Mouse (Mus musculus) layer of hippocampus, adult 2 months (tissue): Measurements from ENCODE around the gene Kank1. TPM values are rescaled to one million over a fixed set of nuclear protein-coding genes. Genes with fewer than 3 reads are reported as not detected.

ENCODE experiments used
- DNase-seq, 2 experiments: peaks; one replicate each; pipeline ENCODE4 v3.0.0; 2022; ENCODE audit warnings: low spot score in 2 of 2
- H3K27ac ChIP-seq: fragments of 200-600 bp; 2 replicates; pipeline ENCODE4 v1.8.1; 2022
- H3K4me3 ChIP-seq: fragments of 200-600 bp; 2 replicates; pipeline ENCODE4 v1.8.1; 2022; ENCODE audit warnings: mild to moderate bottlenecking
- CTCF ChIP-seq: fragments of 200-600 bp; conservative IDR thresholded peaks from 2 replicates; pipeline ENCODE4 v1.8.1; 2022; ENCODE audit warnings: antibody characterized with exemption, mild to moderate bottlenecking, moderate library complexity
- total RNA-seq, 2 experiments: library from RNA; stranded (reverse); gene quantifications; 2 replicates each; pipeline ENCODE4 v1.2.3; 2021

The Kank1 gene
- total RNA-seq, 2 experiments from 2014 or later: 18.5 to 20.1 TPM

DNA sequence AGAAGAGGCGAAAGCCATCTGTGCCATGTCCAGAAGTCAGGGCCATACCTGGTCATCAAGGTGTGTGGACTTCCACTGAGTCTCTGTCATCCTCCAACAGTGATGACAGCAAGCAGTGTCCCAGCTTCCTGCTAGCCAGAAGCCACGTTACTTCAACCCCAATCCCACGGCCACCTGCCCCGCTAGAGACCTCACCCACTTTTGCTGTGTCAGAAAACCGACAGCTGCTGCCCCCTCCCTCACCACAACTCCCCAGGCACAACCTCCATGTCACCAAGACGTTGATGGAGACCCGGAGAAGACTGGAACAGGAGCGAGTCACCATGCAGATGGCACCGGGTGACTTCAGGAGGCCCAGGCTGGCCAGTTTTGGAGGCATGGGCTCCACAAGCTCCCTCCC is 172.5 kb downstream of the Kank1 start:
- H3K27ac ChIP-seq: no peak overlapping the region
- H3K4me3 ChIP-seq: no peak overlapping the region
- no peak for TF ChIP-seq CTCF
- DNase-seq: no peak

DNA sequence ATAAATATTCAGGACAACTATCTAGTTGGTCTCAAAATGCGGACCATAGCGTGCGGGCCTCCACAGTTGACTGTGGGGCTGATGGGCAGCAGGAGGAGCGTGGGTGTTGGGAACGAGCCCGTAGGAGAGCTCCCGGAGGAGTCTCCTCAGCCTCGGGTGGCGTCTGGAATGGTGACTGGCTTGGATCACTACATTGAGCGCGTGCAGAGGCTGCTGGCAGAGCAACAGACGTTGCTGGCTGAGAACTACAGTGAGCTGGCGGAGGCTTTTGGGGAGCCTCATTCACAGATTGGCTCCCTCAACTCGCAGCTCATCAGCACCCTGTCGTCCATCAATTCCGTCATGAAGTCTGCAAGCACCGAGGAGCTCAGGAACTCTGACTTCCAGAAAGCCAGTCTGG is 174.6 kb downstream of the Kank1 start:
- Histone ChIP-seq H3K27ac (no peak overlapping the region), H3K4me3 (no peak overlapping the region; the same call in 1 of the 2 replicates)
- peak in 1 of 2 experiments; percentile 41 for DNase-seq
- TF ChIP-seq CTCF: no peak

- DNase-seq: no peak
- TF ChIP-seq CTCF: no peak
- H3K4me3 ChIP-seq: no peak overlapping the region
- H3K27ac ChIP-seq: no peak overlapping the region
These were observed 178.7 kb downstream of the Kank1 start for GRCm38 (mm10) chr19:25415448-25415847.

DNA sequence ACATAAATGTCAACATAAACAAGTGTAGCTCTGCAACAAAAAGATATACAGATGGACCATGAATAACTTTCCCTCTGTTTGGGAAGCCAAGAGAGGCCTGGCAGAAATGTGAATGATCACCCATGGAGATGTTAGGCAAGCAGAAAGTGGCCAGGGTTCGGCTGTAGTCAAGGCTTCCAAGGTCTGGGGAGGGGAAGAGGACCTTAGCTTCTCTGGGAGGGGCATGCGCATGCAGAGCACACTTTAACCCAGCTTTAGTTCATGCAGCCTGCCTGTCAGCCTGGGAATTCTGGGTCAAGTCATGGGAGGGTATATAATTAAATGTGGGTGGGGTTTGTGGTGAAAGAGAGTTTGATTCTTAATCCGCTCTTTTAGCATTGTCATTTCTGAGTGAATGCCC is 180.9 kb downstream of the Kank1 start:
- H3K27ac ChIP-seq: no peak overlapping the region
- no peak for DNase-seq
- H3K4me3 ChIP-seq: no peak overlapping the region
- no peak for TF ChIP-seq CTCF

- Histone ChIP-seq H3K27ac (no peak overlapping the region), H3K4me3 (no peak overlapping the region)
- no peak for DNase-seq
- no peak for TF ChIP-seq CTCF
These were observed 183.2 kb downstream of the Kank1 start for GRCm38 (mm10) chr19:25419983-25420382.

DNA sequence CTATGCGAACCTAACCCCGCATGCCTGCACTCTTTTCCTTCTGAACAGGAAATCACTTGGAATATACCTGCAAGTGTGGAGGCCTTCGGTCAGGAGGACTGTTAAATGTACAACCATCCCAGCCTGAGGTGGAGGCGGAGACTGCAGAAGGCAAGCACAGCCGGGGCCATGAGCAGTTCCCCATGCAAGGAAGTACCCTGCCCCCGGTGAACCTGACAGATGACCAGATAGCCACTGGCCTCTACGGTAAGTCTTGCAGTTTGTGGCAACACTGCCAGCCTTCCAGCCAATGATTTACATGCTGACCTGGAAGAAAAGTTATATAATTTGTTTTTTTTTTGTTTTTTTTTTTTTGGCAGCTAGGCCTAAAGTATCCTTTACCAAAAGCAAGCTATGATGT is 185.3 kb downstream of the Kank1 start:
- Histone ChIP-seq H3K27ac (no peak overlapping the region), H3K4me3 (no peak overlapping the region)
- DNase-seq: no peak
- no peak for TF ChIP-seq CTCF

- no peak overlapping the region for H3K27ac ChIP-seq
- no peak for TF ChIP-seq CTCF
- H3K4me3 ChIP-seq: no peak overlapping the region
- no peak for DNase-seq
These were observed 186.6 kb downstream of the Kank1 start for GRCm38 (mm10) chr19:25423371-25423770.

- Histone ChIP-seq H3K27ac (no peak overlapping the region), H3K4me3 (no peak overlapping the region)
- TF ChIP-seq CTCF: no peak
- no peak for DNase-seq
These were observed 189.7 kb downstream of the Kank1 start for GRCm38 (mm10) chr19:25426431-25426830.

- no peak overlapping the region for H3K4me3 ChIP-seq
- TF ChIP-seq CTCF: no peak
- H3K27ac ChIP-seq: no peak overlapping the region
- DNase-seq: no peak
These were observed 191.1 kb downstream of the Kank1 start for GRCm38 (mm10) chr19:25427886-25428285.

- DNase-seq: no peak
- Histone ChIP-seq H3K4me3 (no peak overlapping the region), H3K27ac (no peak overlapping the region)
- no peak for TF ChIP-seq CTCF
These were observed 191.7 kb downstream of the Kank1 start for GRCm38 (mm10) chr19:25428338-25428962.

DNA sequence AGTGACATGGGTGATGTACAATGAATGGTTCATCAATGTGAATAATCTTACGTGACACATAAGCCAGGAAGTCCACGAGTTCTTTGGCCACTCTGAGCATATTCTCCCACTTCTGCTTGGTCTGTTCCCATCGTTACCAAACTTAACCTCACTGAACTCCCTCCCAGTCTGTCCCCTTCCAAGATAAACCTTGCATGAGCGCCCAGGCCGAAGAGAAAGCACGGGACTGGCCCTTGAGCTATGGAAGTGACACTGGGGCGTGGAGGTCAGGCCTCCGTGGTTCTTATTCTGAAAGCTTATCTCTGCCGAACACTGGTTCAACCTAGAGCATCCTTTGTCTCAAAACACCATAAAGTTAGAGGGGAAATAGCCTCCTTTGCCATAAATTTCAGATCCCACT is 194.7 kb downstream of the Kank1 start:
- no peak overlapping the region for H3K4me3 ChIP-seq
- no peak overlapping the region for H3K27ac ChIP-seq
- no peak for DNase-seq
- no peak for TF ChIP-seq CTCF

DNA sequence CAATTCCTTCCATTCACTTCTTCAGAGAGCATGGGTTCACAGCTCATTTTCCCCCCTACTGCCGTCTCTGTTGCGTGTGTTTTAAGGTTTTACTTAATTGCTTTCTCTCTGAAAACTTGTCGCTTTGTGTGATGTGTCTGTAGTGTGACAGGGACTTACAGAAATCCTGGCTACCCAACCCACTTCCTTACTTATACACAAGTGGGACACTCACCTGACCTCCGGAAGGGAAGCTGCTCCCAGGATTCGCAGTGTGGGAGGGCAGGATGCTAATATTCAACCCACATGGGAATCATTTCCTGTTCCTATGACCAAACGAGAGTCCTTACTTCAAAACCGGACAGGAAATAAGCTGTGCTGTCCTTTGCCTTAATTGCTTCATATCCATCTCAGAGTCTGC is 195.1 kb downstream of the Kank1 start:
- no peak for DNase-seq
- no peak overlapping the region for H3K27ac ChIP-seq
- no peak overlapping the region for H3K4me3 ChIP-seq
- TF ChIP-seq CTCF: no peak

GRCm38 (mm10) chr19:25433169-25433690 is 196.5 kb downstream of the Kank1 start:
- no peak for DNase-seq
- Histone ChIP-seq H3K27ac (no peak overlapping the region), H3K4me3 (no peak overlapping the region)
- no peak for TF ChIP-seq CTCF

DNA sequence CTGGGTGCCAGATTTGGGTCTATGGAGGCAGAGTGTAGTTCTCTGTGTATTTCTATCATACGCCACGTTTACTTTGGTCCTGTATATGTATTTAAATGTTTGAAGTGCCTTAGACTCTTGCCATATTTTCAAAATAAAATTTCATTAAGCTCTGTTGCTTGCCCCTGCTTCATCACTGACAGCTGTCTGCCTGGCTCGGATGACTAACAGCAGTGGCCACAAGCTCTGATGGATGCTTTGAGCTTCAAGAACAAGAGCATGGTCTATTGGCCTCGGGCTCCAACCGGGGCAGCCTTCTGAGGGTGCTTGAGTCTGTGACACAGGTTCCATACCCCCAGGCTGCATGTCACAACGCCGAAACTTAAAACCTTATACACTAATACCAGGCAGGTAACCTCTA is 197.6 kb downstream of the Kank1 start:
- no peak for DNase-seq

GRCm38 (mm10) chr19:25434795-25435194 is 198.0 kb downstream of the Kank1 start:
- no peak for TF ChIP-seq CTCF
- no peak for DNase-seq
- Histone ChIP-seq H3K27ac (no peak overlapping the region), H3K4me3 (no peak overlapping the region)

More for the DNA sequence above, 197.6 kb downstream of the Kank1 start:
- Histone ChIP-seq H3K4me3 (no peak overlapping the region), H3K27ac (no peak overlapping the region)
- no peak for TF ChIP-seq CTCF
